Mouse (Mus musculus) stomach, embryonic 15.5 days (tissue): ENCODE data around the gene Atp8a1. TPM values are rescaled to one million over a fixed set of nuclear protein-coding genes. Genes with fewer than 3 reads are reported as not detected.

Source experiments
- ATAC-seq: fragments of 200-750 bp; cut with Nextera tagmentation; 2 replicates; pipeline ENCODE4 v1.8.0; 2017; ENCODE audit warnings: low read depth, moderate number of reproducible peaks, moderate TSS enrichment; ENCODE audit not compliant: insufficient read depth, low FRiP score
- H3K27ac ChIP-seq: fragments of 300-500 bp; sonication (generic); 2 replicates; pipeline ENCODE4 v1.5.1; 2015; ENCODE audit warnings: mild to moderate bottlenecking, inconsistent platforms
- H3K27me3 ChIP-seq: fragments of 300-500 bp; sonication (generic); replicated peaks from 2 replicates; pipeline ENCODE4 v1.6.1; 2015; ENCODE audit warnings: inconsistent platforms
- H3K36me3 ChIP-seq: fragments of 300-500 bp; sonication (generic); 2 replicates; pipeline ENCODE4 v1.6.1; 2015; ENCODE audit warnings: inconsistent platforms
- H3K4me1 ChIP-seq: fragments of 300-500 bp; sonication (generic); 2 replicates; pipeline ENCODE4 v1.6.1; 2015; ENCODE audit warnings: inconsistent platforms
- H3K4me2 ChIP-seq: fragments of 300-500 bp; sonication (generic); 2 replicates; pipeline ENCODE4 v1.6.1; 2015; ENCODE audit warnings: mild to moderate bottlenecking, inconsistent platforms
- H3K4me3 ChIP-seq: fragments of 300-500 bp; sonication (generic); replicated peaks from 2 replicates; pipeline ENCODE4 v1.5.1; 2015; ENCODE audit warnings: inconsistent platforms
- H3K9ac ChIP-seq: fragments of 300-500 bp; sonication (generic); 2 replicates; pipeline ENCODE4 v1.6.1; 2015; ENCODE audit warnings: inconsistent platforms
- H3K9me3 ChIP-seq: fragments of 300-500 bp; sonication (generic); 2 replicates; pipeline ENCODE4 v1.6.1; 2016; ENCODE audit warnings: inconsistent platforms
- WGBS: fragments of 180-500 bp; shearing (Covaris S2); methylation state at CpG from one replicate; pipeline ENCODE4 v1.1.7; 2015; 5-methylcytosine and 5-hydroxymethylcytosine counted together
- polyA plus RNA-seq: library from polyadenylated mRNA; unstranded; fragments of >200 nt; fragmentation: Nextera tagmentation; extraction: Ambion mirVana; gene quantifications from 2 replicates; pipeline ENCODE4 v1.2.1, GENCODE M21; 2015

The Atp8a1 gene
- polyA plus RNA-seq, 1 experiment from 2014 or later = 13.5 TPM

GRCm38 (mm10) chr5:67848511-67849014 is 1.3 kb upstream of the Atp8a1 start:
- Histone ChIP-seq H3K27me3 (no peaks in the 10 kb centered on the region), H3K4me2 (no peak overlapping the region; the same call in 1 of the 2 replicates), H3K36me3 (no peaks in the 10 kb centered on the region), H3K4me1 (peaks cover 5% of the 10 kb centered on the region; the same call in 1 of the 2 replicates), H3K27ac (no peak overlapping the region), H3K9ac (no peak overlapping the region), H3K4me3 (no peak overlapping the region), H3K9me3 (no peaks in the 10 kb centered on the region)
- no peak for ATAC-seq
- WGBS = 60% methylated on average over 12 of the region's 12 CpGs

DNA sequence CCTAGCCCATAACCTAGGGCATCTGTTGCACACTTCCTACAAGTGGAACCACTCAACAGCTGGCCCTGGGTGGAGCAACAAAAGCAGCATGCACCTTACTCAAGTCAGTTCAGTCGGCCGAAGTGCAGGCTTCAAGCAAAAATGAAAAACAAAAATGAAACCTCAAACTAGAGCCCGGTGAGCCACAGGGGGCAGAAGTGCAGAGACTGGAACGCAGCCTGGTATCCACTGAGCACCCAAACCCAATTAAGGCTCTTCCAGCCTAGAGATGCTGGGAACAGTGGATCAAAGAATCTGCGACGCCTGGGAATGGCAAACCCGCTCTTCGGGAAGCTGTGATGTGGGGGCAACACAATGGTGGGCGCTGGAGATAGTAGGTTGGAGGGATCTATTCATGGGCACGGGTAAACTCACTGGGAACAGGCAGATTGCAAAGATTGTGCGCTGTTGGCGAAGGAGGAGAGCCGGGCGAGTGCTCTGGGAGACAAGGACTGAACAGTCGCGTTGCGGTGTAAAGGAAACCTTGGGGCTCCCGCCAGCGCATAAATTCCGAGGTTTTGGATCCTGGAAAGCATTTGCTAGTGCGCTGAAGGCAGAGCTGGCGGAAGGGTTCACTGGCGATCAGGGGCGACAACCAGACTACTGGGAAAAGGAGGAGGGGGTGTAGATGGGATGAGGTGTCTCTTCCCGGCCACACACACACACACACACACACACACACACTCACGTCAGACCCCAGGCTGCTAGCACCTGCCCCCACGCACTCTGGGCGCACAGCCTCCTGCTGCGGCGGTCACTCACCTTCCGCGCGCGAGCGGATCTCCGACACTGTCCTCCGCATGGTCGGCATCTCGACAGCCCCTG is 641 bp downstream of the Atp8a1 start:
- no peak for ATAC-seq
- peak overlapping the region; percentile 38; the same call in 1 of the 2 replicates for H3K27ac ChIP-seq
- under 1% methylated on average over 37 of the region's 39 CpGs for WGBS

DNA sequence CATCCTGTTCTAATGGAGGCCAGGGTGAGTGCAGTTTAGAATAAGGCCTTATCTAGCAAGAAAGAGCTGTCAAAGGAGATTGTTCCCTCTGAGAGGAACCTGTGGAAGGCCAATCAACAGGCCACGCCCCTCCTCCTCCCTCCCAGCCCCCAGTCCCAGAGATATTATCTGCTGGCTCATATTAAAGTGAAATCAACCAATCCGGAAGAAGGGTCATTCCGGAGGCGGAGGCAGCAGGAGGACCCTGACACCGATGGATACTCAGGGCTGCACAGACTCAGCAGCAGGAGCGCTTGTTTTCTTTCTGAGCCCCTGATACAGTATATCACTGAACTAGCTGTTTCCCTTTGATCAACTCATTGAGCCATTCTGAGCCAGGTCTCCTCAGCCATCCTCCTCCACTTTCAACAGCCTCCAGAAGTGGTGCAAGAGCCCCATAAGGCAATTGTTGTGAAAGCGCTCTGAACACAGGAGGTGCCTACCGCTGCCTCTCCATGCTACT is 2.0 kb downstream of the Atp8a1 start:
- H3K4me3 ChIP-seq = peak overlapping the region; percentile 13
- no peak overlapping the region for H3K27ac ChIP-seq
- H3K36me3 ChIP-seq = no peaks in the 10 kb centered on the region
- no peaks in the 10 kb centered on the region for H3K27me3 ChIP-seq
- H3K9ac ChIP-seq = no peak overlapping the region
- peaks cover 5% of the 10 kb centered on the region; the same call in 1 of the 2 replicates for H3K4me1 ChIP-seq
- ATAC-seq = no peak
- peak overlapping the region; percentile 96 for H3K4me2 ChIP-seq
- no peaks in the 10 kb centered on the region for H3K9me3 ChIP-seq
- WGBS = 15% methylated on average over 8 of the region's 8 CpGs

More for the DNA sequence above, 641 bp downstream of the Atp8a1 start:
- peak overlapping the region; percentile 64 for H3K4me3 ChIP-seq
- peaks cover 5% of the 10 kb centered on the region; the same call in 1 of the 2 replicates for H3K4me1 ChIP-seq
- peak overlapping the region; percentile 23; the same call in 1 of the 2 replicates for H3K9ac ChIP-seq
- H3K4me2 ChIP-seq = peak overlapping the region; percentile 96
- no peaks in the 10 kb centered on the region for H3K27me3 ChIP-seq
- no peaks in the 10 kb centered on the region for H3K9me3 ChIP-seq
- no peaks in the 10 kb centered on the region for H3K36me3 ChIP-seq

- peaks cover 5% of the 10 kb centered on the region; the same call in 1 of the 2 replicates for H3K4me1 ChIP-seq
- no peaks in the 10 kb centered on the region for H3K9me3 ChIP-seq
- no peak overlapping the region for H3K4me2 ChIP-seq
- H3K27ac ChIP-seq = no peak overlapping the region
- WGBS = 56% methylated on average over 4 of the region's 4 CpGs
- H3K36me3 ChIP-seq = no peaks in the 10 kb centered on the region
- no peaks in the 10 kb centered on the region for H3K27me3 ChIP-seq
- H3K4me3 ChIP-seq = no peak overlapping the region
- ATAC-seq = no peak
- no peak overlapping the region for H3K9ac ChIP-seq
These were observed 3.2 kb downstream of the Atp8a1 start for GRCm38 (mm10) chr5:67844070-67844469.

GRCm38 (mm10) chr5:67842306-67842705 is 4.9 kb downstream of the Atp8a1 start:
- Histone ChIP-seq H3K9ac (no peak overlapping the region), H3K9me3 (no peaks in the 10 kb centered on the region), H3K27me3 (no peaks in the 10 kb centered on the region), H3K4me2 (no peak overlapping the region), H3K4me1 (peaks cover 5% of the 10 kb centered on the region; the same call in 1 of the 2 replicates), H3K36me3 (no peaks in the 10 kb centered on the region), H3K27ac (no peak overlapping the region), H3K4me3 (no peak overlapping the region)
- 50% methylated on average over 6 of the region's 6 CpGs for WGBS
- peak; percentile 48 for ATAC-seq

DNA sequence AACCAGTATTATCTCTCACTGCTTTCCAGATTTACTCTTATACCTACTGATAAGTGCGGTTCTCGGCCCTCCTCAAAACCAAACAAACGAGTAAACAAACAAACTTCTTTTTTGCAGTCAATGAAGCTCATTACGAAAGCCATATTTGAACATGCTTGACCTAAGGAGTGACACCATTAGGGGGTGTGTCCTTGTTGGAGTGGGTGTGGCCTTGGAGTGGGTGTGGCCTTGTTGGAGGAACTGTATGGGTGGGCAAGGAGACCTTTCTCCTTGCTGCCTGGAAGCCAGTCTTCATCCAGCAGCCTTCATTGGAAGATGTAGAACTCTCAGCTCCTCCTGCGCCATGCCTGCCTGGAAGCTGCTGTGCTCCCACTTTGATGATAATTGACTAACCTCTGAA is 13.4 kb downstream of the Atp8a1 start:
- Histone ChIP-seq H3K9me3 (no peaks in the 10 kb centered on the region), H3K36me3 (no peaks in the 10 kb centered on the region), H3K4me1 (no peaks in the 10 kb centered on the region), H3K27me3 (no peaks in the 10 kb centered on the region), H3K9ac (no peak overlapping the region), H3K4me2 (no peak overlapping the region), H3K27ac (no peak overlapping the region), H3K4me3 (no peak overlapping the region)
- 88% methylated on average over 5 of the region's 5 CpGs for WGBS
- ATAC-seq = no peak

GRCm38 (mm10) chr5:67831293-67832147 is 15.7 kb downstream of the Atp8a1 start:
- H3K9ac ChIP-seq = no peak overlapping the region
- no peaks in the 10 kb centered on the region for H3K27me3 ChIP-seq
- no peaks in the 10 kb centered on the region for H3K4me1 ChIP-seq
- no peaks in the 10 kb centered on the region for H3K36me3 ChIP-seq
- no peak overlapping the region for H3K27ac ChIP-seq
- 67% methylated on average over 10 of the region's 10 CpGs for WGBS
- no peak overlapping the region for H3K4me2 ChIP-seq
- no peak overlapping the region for H3K4me3 ChIP-seq
- peak; percentile 60; the same call in 1 of the 2 replicates for ATAC-seq
- no peaks in the 10 kb centered on the region for H3K9me3 ChIP-seq

- Histone ChIP-seq H3K9me3 (no peaks in the 10 kb centered on the region), H3K9ac (no peak overlapping the region), H3K4me1 (no peaks in the 10 kb centered on the region), H3K27ac (no peak overlapping the region), H3K27me3 (no peaks in the 10 kb centered on the region), H3K4me2 (no peak overlapping the region), H3K36me3 (no peaks in the 10 kb centered on the region), H3K4me3 (no peak overlapping the region)
- 86% methylated on average over 3 of the region's 3 CpGs for WGBS
- no peak for ATAC-seq
These were observed 18.9 kb downstream of the Atp8a1 start for GRCm38 (mm10) chr5:67828356-67828755.

DNA sequence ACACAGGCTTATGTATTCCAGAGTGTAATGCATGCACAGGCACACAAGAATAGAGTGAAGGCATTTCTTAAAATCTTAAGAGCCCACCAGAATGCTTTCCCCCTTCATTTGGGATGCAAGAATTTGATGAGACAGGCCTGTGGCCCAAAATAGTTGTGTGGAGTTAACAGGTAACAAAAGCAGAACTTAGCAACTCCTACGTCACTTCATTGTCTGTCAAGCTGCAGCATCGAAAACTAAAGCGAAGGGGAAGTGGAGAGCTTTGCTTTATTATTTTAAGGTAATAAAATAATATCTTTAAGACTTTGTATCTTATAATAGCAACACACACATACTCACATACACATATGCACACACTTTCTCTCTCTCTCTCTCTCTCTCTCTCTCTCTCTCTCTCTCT is 20.3 kb downstream of the Atp8a1 start:
- no peak overlapping the region for H3K9ac ChIP-seq
- H3K36me3 ChIP-seq = no peaks in the 10 kb centered on the region
- H3K27ac ChIP-seq = no peak overlapping the region
- ATAC-seq = no peak
- no peaks in the 10 kb centered on the region for H3K9me3 ChIP-seq
- H3K4me2 ChIP-seq = no peak overlapping the region
- H3K4me1 ChIP-seq = no peaks in the 10 kb centered on the region
- H3K4me3 ChIP-seq = no peak overlapping the region
- 90% methylated on average over 3 of the region's 3 CpGs for WGBS
- H3K27me3 ChIP-seq = no peaks in the 10 kb centered on the region

DNA sequence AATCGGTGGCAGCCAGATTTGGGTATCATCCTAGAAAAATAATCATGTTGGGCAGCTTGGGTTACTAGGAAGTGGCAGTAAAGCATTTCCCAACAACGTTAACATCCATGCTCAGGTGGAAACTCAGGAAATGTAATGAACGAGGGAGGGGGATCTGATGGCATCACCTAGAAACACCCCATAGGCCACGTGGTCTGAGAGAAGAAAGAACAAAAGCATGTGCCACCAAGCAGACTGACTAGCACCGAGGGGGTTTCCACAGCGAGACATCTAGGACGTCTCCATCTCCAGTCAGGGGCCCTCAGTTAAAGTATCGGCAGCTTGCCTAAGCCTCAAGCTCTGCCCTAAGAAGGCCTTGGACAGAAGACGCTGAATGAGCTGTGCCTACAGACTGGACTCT is 21.0 kb downstream of the Atp8a1 start:
- WGBS = 85% methylated on average over 9 of the region's 9 CpGs

GRCm38 (mm10) chr5:67824600-67824999 is 22.6 kb downstream of the Atp8a1 start:
- ATAC-seq = no peak
- no peak overlapping the region for H3K4me2 ChIP-seq
- no peak overlapping the region for H3K4me3 ChIP-seq
- 75% methylated on average over 2 of the region's 2 CpGs for WGBS
- no peaks in the 10 kb centered on the region for H3K36me3 ChIP-seq
- H3K27ac ChIP-seq = no peak overlapping the region
- no peak overlapping the region for H3K9ac ChIP-seq
- no peaks in the 10 kb centered on the region for H3K4me1 ChIP-seq
- H3K27me3 ChIP-seq = no peaks in the 10 kb centered on the region
- H3K9me3 ChIP-seq = no peaks in the 10 kb centered on the region

More for the DNA sequence above, 21.0 kb downstream of the Atp8a1 start:
- no peak overlapping the region for H3K27ac ChIP-seq
- no peaks in the 10 kb centered on the region for H3K9me3 ChIP-seq
- no peak overlapping the region for H3K4me2 ChIP-seq
- H3K27me3 ChIP-seq = no peaks in the 10 kb centered on the region
- H3K36me3 ChIP-seq = no peaks in the 10 kb centered on the region
- no peaks in the 10 kb centered on the region for H3K4me1 ChIP-seq
- no peak for ATAC-seq
- no peak overlapping the region for H3K4me3 ChIP-seq
- H3K9ac ChIP-seq = no peak overlapping the region
